Mouse (Mus musculus) ES-Bruce4 (cell line): ENCODE data around the gene Donson.

Experiments used
- CTCF ChIP-seq: IDR thresholded peaks from one replicate; pipeline ENCODE4 v1.8.1; 2011; ENCODE audit warnings: low read depth, low read length
- EP300 ChIP-seq: IDR thresholded peaks from 2 replicates; pipeline ENCODE4 v1.6.1; 2011; ENCODE audit warnings: low read depth, low read length; ENCODE audit not compliant: insufficient read depth
- POLR2A ChIP-seq: IDR thresholded peaks from one replicate; pipeline ENCODE4 v1.8.1; 2011; ENCODE audit warnings: low read length; ENCODE audit not compliant: insufficient read depth

GRCm38 (mm10) chr16:91729821-91730441 is 41.4 kb upstream of the Donson start:
- TF ChIP-seq POLR2A: no peak
- no peak for TF ChIP-seq EP300
- TF ChIP-seq CTCF: no peak
